In genomic region chr2:35057243-35057642, GRCm38 (mm10) we compare ENCODE assay signal across 24 mouse cellular contexts. TPM values are rescaled to one million over a fixed set of nuclear protein-coding genes. Genes with fewer than 3 reads are reported as not detected.
DNase-seq lines count a peak whose midpoint lies in the region; TF ChIP-seq lines count a peak whose summit lies in the region.
"Had no signal": no experiment of that assay in that cellular context is flagged by ENCODE, and none has a peak within 500 bp of the region (broad histone marks: within the 10 kb centered on the region; RNA-seq: fewer than 3 reads in every experiment).

No protein-coding gene starts in this region.

- H3K4me3 ChIP-seq in CH12.LX (replicated peaks in 1 of 3; ENCODE audit: low read depth in 2 of 3, low read length in 2 of 3, poor library complexity in 1 of 3), result no peak overlapping the region
- no peak overlapping the region for H3K4me3 ChIP-seq in forebrain, embryonic 10.5 days

- no peak for TF ChIP-seq POLR2A in CH12.LX (IDR thresholded peaks at IDR 0.05; ENCODE audit: low read depth, low read length)

- dilution Hi-C loops in CH12.LX (cut with MboI; ENCODE audit: extremely low pct_ligation_motif_present, extremely low pct_unique_long_range_greater_than_20kb, low sequenced_read_pairs), result no loop called here

- H3K27ac ChIP-seq in CH12.LX (ENCODE audit: insufficient read depth, low read depth), result no peak overlapping the region
- H3K27ac ChIP-seq in forebrain, embryonic 10.5 days, result no peak overlapping the region

- in situ Hi-C loops in CH12.LX (cut with MboI; ENCODE audit: low pct_ligation_motif_present, low pct_unique_long_range_greater_than_20kb, low sequenced_read_pairs), result no loop called here

- no peak for TF ChIP-seq RAD21 in CH12.LX (IDR thresholded peaks at IDR 0.05; ENCODE audit: low read depth, low read length)

- intact Hi-C loops in heart, postnatal 14 days (cut with DNase I), result no loop called here

- TF ChIP-seq CTCF in CH12.LX (conservative IDR thresholded peaks at IDR 0.05 in 1 of 2, IDR thresholded peaks at IDR 0.05 in 1 of 2; ENCODE audit: low read depth in 2 of 2, low read length in 2 of 2), result no peak

- H3K9ac ChIP-seq in CH12.LX (ENCODE audit: insufficient read depth, low read depth), result no peak overlapping the region

- no peaks in the 10 kb centered on the region for H3K27me3 ChIP-seq in CH12.LX (replicated peaks)
- H3K27me3 ChIP-seq in splenic B cell, adult 2 months (ENCODE audit: control insufficient read depth, insufficient read depth, low read length, poor library complexity, severe bottlenecking), result no peaks in the 10 kb centered on the region
- H3K27me3 ChIP-seq in forebrain, embryonic 10.5 days (ENCODE audit: poor library complexity, severe bottlenecking), result no peaks in the 10 kb centered on the region

- WGBS in forebrain, embryonic 10.5 days, result 93% methylated on average over 11 of the region's 11 CpGs

- peaks cover 7 to 22% of the 10 kb centered on the region in 2 experiments; a peak in 3 of 4 replicates for H3K4me1 ChIP-seq in CH12.LX (ENCODE audit: control insufficient read depth in 1 of 2, insufficient read depth in 2 of 2)
- no peaks in the 10 kb centered on the region for H3K4me1 ChIP-seq in forebrain, embryonic 10.5 days

- H3K9me3 ChIP-seq in CH12.LX (replicated peaks; ENCODE audit: low read length), result no peaks in the 10 kb centered on the region
- no peaks in the 10 kb centered on the region for H3K9me3 ChIP-seq in forebrain, embryonic 10.5 days
- H3K9me3 ChIP-seq: G1E had no signal

- H3K36me3 ChIP-seq in CH12.LX (replicated peaks in 1 of 2; ENCODE audit: control insufficient read depth in 1 of 2, insufficient read depth in 1 of 2, low read length in 1 of 2), result no peaks in the 10 kb centered on the region
- no peaks in the 10 kb centered on the region for H3K36me3 ChIP-seq in splenic B cell, adult 2 months (ENCODE audit: control insufficient read depth, insufficient read depth, low read length, poor library complexity, severe bottlenecking)
- H3K36me3 ChIP-seq in forebrain, embryonic 10.5 days (replicated peaks), result no peaks in the 10 kb centered on the region
- H3K36me3 ChIP-seq: G1E had no signal

- no peaks in the 10 kb centered on the region for H3K79me2 ChIP-seq in CH12.LX (replicated peaks; ENCODE audit: control insufficient read depth, extremely low read depth, insufficient read depth, poor library complexity, severe bottlenecking)

- H3K4me2 ChIP-seq in CH12.LX (ENCODE audit: insufficient read depth, low read depth, poor library complexity, severe bottlenecking), result no peak overlapping the region; the same call in 1 of the 2 replicates

- peak; percentile 22 for DNase-seq in heart, adult 11 months
- no peak for DNase-seq in heart, postnatal 14 days
- DNase-seq in 416B (ENCODE audit: low read depth) (peak; percentile 42), CH12.LX (ENCODE audit: extremely low read depth) (peak; percentile 18)
- DNase-seq in splenic B cell, adult 2 months (ENCODE audit: low read depth, low spot score), result peak; percentile 18
- DNase-seq in gastrocnemius, postnatal 10 days, result no peak
- no peak for DNase-seq in gastrocnemius, adult 8-10 months (ENCODE audit: low spot score in 2 of 2)
- DNase-seq in forebrain, embryonic 10.5 days (ENCODE audit: extremely low spot score, low spot score), result no peak
- DNase-seq: adrenal gland, adult 2 months; adrenal gland, adult 8-10 months; adrenal gland, postnatal 10 days; adrenal gland, postnatal 14 days; adrenal gland, postnatal 25 days; adrenal gland, postnatal 36 days; B cell, adult 2 months; cerebellum, adult 11 months; cerebellum, adult 11-12 months; cerebellum, adult 18-20 months; cerebellum, adult 2 months had no signal

- TF ChIP-seq EP300 in CH12.LX (IDR thresholded peaks at IDR 0.05; ENCODE audit: low read length), result no peak

TF ChIP-seq in CH12.LX, 34 proteins besides CTCF, POLR2A, EP300 and RAD21:
- no peak for TF ChIP-seq ZNF384 (IDR thresholded peaks at IDR 0.05; ENCODE audit: low read depth, low read length)
- TF ChIP-seq KAT2A (IDR thresholded peaks at IDR 0.05; ENCODE audit: insufficient replicate concordance, low read length), result no peak
- no peak for TF ChIP-seq POLR2AphosphoS2 (IDR thresholded peaks at IDR 0.05; ENCODE audit: low read depth, low read length)
- no peak for TF ChIP-seq ZMIZ1 (IDR thresholded peaks at IDR 0.05; ENCODE audit: low read depth, low read length)
- no peak for TF ChIP-seq TBP (conservative IDR thresholded peaks at IDR 0.05; ENCODE audit: low read depth, low read length)
- no peak for TF ChIP-seq SMC3 (IDR thresholded peaks at IDR 0.05; ENCODE audit: low read depth, low read length)
- TF ChIP-seq MAFK (IDR thresholded peaks at IDR 0.05; ENCODE audit: insufficient replicate concordance, low read length), result no peak
- TF ChIP-seq NELFE (IDR thresholded peaks at IDR 0.05; ENCODE audit: low read depth, low read length), result no peak
- TF ChIP-seq TCF12 (IDR thresholded peaks at IDR 0.05; ENCODE audit: low read depth, low read length), result no peak
- no peak for TF ChIP-seq MAZ (IDR thresholded peaks at IDR 0.05; ENCODE audit: low read depth, low read length)
- peak; percentile 32; the same call in 1 of the 2 replicates for TF ChIP-seq HCFC1 (IDR thresholded peaks at IDR 0.05; ENCODE audit: low read depth, low read length)
- no peak for TF ChIP-seq SIN3A (IDR thresholded peaks at IDR 0.05; ENCODE audit: low read length)
- no peak for TF ChIP-seq GABPA (IDR thresholded peaks at IDR 0.05; ENCODE audit: insufficient replicate concordance, low read depth, low read length)
- no peak for TF ChIP-seq USF1 (IDR thresholded peaks at IDR 0.05; ENCODE audit: low read depth, low read length)
- TF ChIP-seq E2F4 (IDR thresholded peaks at IDR 0.05; ENCODE audit: insufficient replicate concordance, low read depth, low read length), result no peak
- no peak for TF ChIP-seq CHD1 (IDR thresholded peaks at IDR 0.05; ENCODE audit: low read depth, low read length)
- TF ChIP-seq ELF1 (IDR thresholded peaks at IDR 0.05; ENCODE audit: low read depth, low read length), result peak; percentile 50; the same call in 1 of the 2 replicates
- TF ChIP-seq MYC (IDR thresholded peaks at IDR 0.05; ENCODE audit: low read depth, low read length), result no peak
- no peak for TF ChIP-seq USF2 (conservative IDR thresholded peaks at IDR 0.05; ENCODE audit: low read depth, low read length)
- TF ChIP-seq ZKSCAN1 (IDR thresholded peaks at IDR 0.05; ENCODE audit: borderline replicate concordance, low read depth, low read length), result no peak
- no peak for TF ChIP-seq PAX5 (IDR thresholded peaks at IDR 0.05; ENCODE audit: low read length)
- TF ChIP-seq NRF1 (IDR thresholded peaks at IDR 0.05; ENCODE audit: low read depth, low read length), result no peak
- no peak for TF ChIP-seq MXI1 (IDR thresholded peaks at IDR 0.05; ENCODE audit: low read depth, low read length)
- peak; percentile 44; the same call in 1 of the 2 replicates for TF ChIP-seq JUND (conservative IDR thresholded peaks at IDR 0.05; ENCODE audit: low read depth, low read length)
- TF ChIP-seq CHD2 (IDR thresholded peaks at IDR 0.05; ENCODE audit: low read length), result no peak
- no peak for TF ChIP-seq MAX (IDR thresholded peaks at IDR 0.05; ENCODE audit: low read length)
- TF ChIP-seq IRF4 (IDR thresholded peaks at IDR 0.05; ENCODE audit: low read depth, low read length), result peak; percentile 53
- no peak for TF ChIP-seq JUN (IDR thresholded peaks at IDR 0.05; ENCODE audit: insufficient read depth, low read depth, low read length)
- no peak for TF ChIP-seq BHLHE40 (IDR thresholded peaks at IDR 0.05; ENCODE audit: low read depth, low read length)
- no peak for TF ChIP-seq UBTF (IDR thresholded peaks at IDR 0.05; ENCODE audit: low read depth, low read length)
- no peak for TF ChIP-seq MEF2A (IDR thresholded peaks at IDR 0.05; ENCODE audit: borderline replicate concordance, low read depth, low read length)
TF ChIP-seq in CH12.LX: peak in this region for 4.

RNA-seq across cellular contexts. Expression of gene Hc, which starts 4.0 kb away (rescaled TPM):
- total RNA-seq in heart, postnatal 14 days (2021), result not detected
- total RNA-seq in CH12.LX (2012; rRNA removed), result 0.92 and 1.2 TPM in 2 replicates
- total RNA-seq in CH12.LX (2014; rRNA removed), result 0.72 and 0.74 TPM in 2 replicates
- polyA plus RNA-seq in CH12.LX (2012; ENCODE audit: insufficient read length, low read depth), result 0.91 and 1.1 TPM in 2 replicates
- total RNA-seq in gastrocnemius, postnatal 10 days (2021), result under 1 TPM in 1 of 2 experiments, not detected in 1; 0.18 TPM
- under 1 TPM in 1 of 4 experiments, not detected in 3; 0.21 TPM for total RNA-seq in gastrocnemius, adult 8-10 months (2022)
- polyA plus RNA-seq in forebrain, embryonic 10.5 days (2016; fragmentation: Nextera tagmentation; extraction: Ambion mirVana), result 0.42 and 1.1 TPM in 2 replicates
- total RNA-seq: adrenal gland, adult 18-20 months; adrenal gland, postnatal 25 days; MEL had no signal
- polyA plus RNA-seq: G1E, Patski had no signal

RNA-seq across cellular contexts. Expression of gene AI182371, which starts 44.1 kb away (rescaled TPM):
- total RNA-seq in heart, postnatal 14 days (2021), result under 1 TPM; 0.12 to 0.22 TPM
- total RNA-seq in CH12.LX (2012; rRNA removed), result 0.68 and 0.80 TPM in 2 replicates
- 0.31 and 0.56 TPM in 2 replicates for total RNA-seq in CH12.LX (2014; rRNA removed)
- polyA plus RNA-seq in CH12.LX (2012; ENCODE audit: insufficient read length, low read depth), result 0.74 and 0.90 TPM in 2 replicates
- under 1 TPM in 1 of 2 experiments, not detected in 1; 0.38 TPM for total RNA-seq in gastrocnemius, postnatal 10 days (2021)
- under 1 TPM in 1 of 4 experiments, not detected in 3; 0.16 TPM for total RNA-seq in gastrocnemius, adult 8-10 months (2022)
- polyA plus RNA-seq in forebrain, embryonic 10.5 days (2016; fragmentation: Nextera tagmentation; extraction: Ambion mirVana), result 0.14 and 0.19 TPM in 2 replicates
- polyA plus RNA-seq: adrenal gland, adult 2 months; C2C12 had no signal

RNA-seq across cellular contexts. Expression of gene Cntrl, which starts 52.0 kb away (rescaled TPM):
- total RNA-seq in heart, postnatal 14 days (2021), result 1 to 10 TPM; 8.7 to 9.2 TPM
- total RNA-seq in CH12.LX (2012; rRNA removed) (55.6 and 59.1 TPM in 2 replicates), CH12.LX (2014; rRNA removed) (64.5 and 66.3 TPM in 2 replicates)
- polyA plus RNA-seq in CH12.LX (2012; ENCODE audit: insufficient read length, low read depth), result 64.5 and 69.7 TPM in 2 replicates
- 1 to 10 TPM; 7.7 to 9.8 TPM for total RNA-seq in gastrocnemius, postnatal 10 days (2021)
- total RNA-seq in gastrocnemius, adult 8-10 months (2022), result 1 to 10 TPM; 4.1 to 6.0 (median 4.6) TPM
- 29.5 and 29.9 TPM in 2 replicates for polyA plus RNA-seq in forebrain, embryonic 10.5 days (2016; fragmentation: Nextera tagmentation; extraction: Ambion mirVana)

Comparison
In these comparisons a context has a peak if more than half of its experiments do, and no peak if none do; other contexts are left out.
1. DNase-seq: peak in heart, adult 11 months (single experiment), 416B (single experiment), CH12.LX (single experiment) and splenic B cell, adult 2 months (single experiment); none in heart, postnatal 14 days (0 of 2), gastrocnemius, postnatal 10 days (single experiment), gastrocnemius, adult 8-10 months (0 of 2) and forebrain, embryonic 10.5 days (single experiment).
2. RNA of gene Cntrl, which starts 52.0 kb away (total RNA-seq): 55.6 to 66.3 TPM in CH12.LX; 7.7 to 9.8 TPM in gastrocnemius, postnatal 10 days, 8.7 to 9.2 TPM in heart, postnatal 14 days and 4.1 to 6.0 TPM in gastrocnemius, adult 8-10 months; every median in the first group is over 4 times any median in the second.